Mouse (Mus musculus): ENCODE results near the gene Pard3. TPM values are rescaled to one million over a fixed set of nuclear protein-coding genes. Genes with fewer than 3 reads are reported as not detected.

Gene Pard3
- polyA plus RNA-seq, 1 experiment from 2014 or later, result 30.9 TPM

DNA sequence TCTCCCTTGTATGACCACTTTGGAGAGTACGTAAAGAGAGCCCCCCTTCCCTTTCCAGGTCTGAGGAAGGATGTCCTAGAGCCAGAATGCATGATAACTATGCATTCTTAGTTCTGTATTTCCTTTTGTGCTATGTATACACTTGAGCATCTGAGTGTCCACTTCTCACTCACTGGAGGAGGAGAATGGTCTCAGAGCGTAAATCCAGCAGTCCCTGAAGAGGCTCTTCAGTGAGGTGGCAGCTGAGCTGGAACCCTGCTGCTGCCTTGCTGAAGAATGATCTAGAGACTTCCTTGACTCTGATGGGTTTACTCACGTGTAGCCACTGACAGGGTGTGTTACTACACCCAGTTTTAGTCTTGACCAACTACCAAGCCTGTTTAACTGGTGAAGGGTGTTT lies 107.2 kb downstream of the Pard3 start:
- H3K27me3 ChIP-seq (ENCODE audit: control insufficient read depth, insufficient read depth, low read length), result no peaks in the 10 kb centered on the region
- H3K36me3 ChIP-seq (ENCODE audit: control insufficient read depth, insufficient read depth, low read length), result no peaks in the 10 kb centered on the region
- H3K27ac ChIP-seq (ENCODE audit: low read depth, low read length), result no peak overlapping the region
- no peaks in the 10 kb centered on the region for H3K4me1 ChIP-seq (replicated peaks; ENCODE audit: control insufficient read depth, insufficient read depth, low read length)
- H3K4me2 ChIP-seq (replicated peaks; ENCODE audit: low read depth, low read length), result no peak overlapping the region
- no peaks in the 10 kb centered on the region for H3K9me3 ChIP-seq (ENCODE audit: control insufficient read depth, low read length)
- no peak overlapping the region for H3K9ac ChIP-seq (ENCODE audit: low read depth, low read length)
- DNase-seq (ENCODE audit: low spot score), result no peak
- 89% methylated on average over 3 of the region's 3 CpGs for WGBS
- H3K4me3 ChIP-seq (ENCODE audit: low read depth, low read length), result no peak overlapping the region
- ATAC-seq (ENCODE audit: low FRiP score), result no peak

DNA sequence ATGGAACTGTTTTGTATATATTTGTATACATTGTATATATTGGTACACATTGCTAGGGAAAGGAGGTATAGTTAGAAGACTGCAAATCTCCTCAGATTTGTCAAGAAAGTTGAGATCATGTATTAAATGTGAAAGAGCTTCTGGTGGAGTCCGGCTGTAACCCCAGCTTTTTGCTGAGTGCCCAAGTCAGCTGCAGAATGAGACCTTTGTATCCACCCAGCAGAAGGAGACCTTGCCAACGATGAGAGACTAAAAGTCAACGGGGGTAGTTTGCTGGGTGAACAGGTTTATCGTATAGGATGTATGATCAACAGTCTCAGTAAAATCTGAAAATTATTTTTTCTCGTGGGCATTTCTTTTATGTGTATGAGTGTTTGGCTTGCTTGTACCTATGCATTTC lies 109.8 kb downstream of the Pard3 start:
- H3K4me2 ChIP-seq (replicated peaks; ENCODE audit: low read depth, low read length), result no peak overlapping the region
- no peaks in the 10 kb centered on the region for H3K9me3 ChIP-seq (ENCODE audit: control insufficient read depth, low read length)
- WGBS, result 90% methylated on average over 5 of the region's 5 CpGs
- no peaks in the 10 kb centered on the region for H3K4me1 ChIP-seq (replicated peaks; ENCODE audit: control insufficient read depth, insufficient read depth, low read length)
- H3K27ac ChIP-seq (ENCODE audit: low read depth, low read length), result no peak overlapping the region
- no peak overlapping the region for H3K9ac ChIP-seq (ENCODE audit: low read depth, low read length)
- H3K36me3 ChIP-seq (ENCODE audit: control insufficient read depth, insufficient read depth, low read length), result no peaks in the 10 kb centered on the region
- H3K4me3 ChIP-seq (ENCODE audit: low read depth, low read length), result no peak overlapping the region
- ATAC-seq (ENCODE audit: low FRiP score) (no peak), DNase-seq (ENCODE audit: low spot score) (no peak)
- no peaks in the 10 kb centered on the region for H3K27me3 ChIP-seq (ENCODE audit: control insufficient read depth, insufficient read depth, low read length)

- ATAC-seq (ENCODE audit: low FRiP score), result no peak
- 93% methylated on average over 6 of the region's 6 CpGs for WGBS
- H3K4me2 ChIP-seq (replicated peaks; ENCODE audit: low read depth, low read length), result no peak overlapping the region
These were observed 110.7 kb downstream of the Pard3 start for GRCm38 (mm10) chr8:127174411-127174810.

DNA sequence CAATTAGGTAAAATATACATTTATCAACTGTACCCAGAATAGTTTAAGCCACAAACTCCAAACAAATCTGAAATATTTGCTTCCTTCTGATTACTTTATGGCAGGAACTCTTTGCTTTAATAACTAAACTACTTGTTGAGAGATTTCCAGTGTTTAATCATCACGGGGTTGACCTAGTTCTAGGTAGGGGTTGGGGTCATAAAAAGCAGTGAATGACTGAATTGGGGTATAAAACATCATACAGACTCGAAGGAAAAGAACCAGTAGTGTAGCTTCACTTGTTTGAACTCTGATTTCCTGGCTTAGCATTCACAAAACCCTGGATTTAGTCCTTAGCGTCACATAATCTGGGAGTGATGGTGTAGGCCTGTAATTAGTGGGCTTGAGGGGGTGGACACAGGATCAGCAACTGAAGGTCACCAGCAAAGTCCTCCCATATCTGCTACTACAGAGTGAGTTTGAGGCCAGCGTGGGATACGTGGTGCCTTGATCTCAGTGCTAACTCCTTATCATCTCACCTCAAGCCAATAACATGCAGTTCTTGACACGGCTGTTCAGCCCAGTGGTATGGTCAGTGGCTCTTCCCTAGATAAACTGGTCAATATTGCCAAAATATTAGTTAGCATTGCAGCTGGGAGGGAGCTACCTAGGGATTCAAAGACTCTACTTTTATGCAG lies 111.6 kb downstream of the Pard3 start:
- ATAC-seq (ENCODE audit: low FRiP score), result no peak
- H3K27me3 ChIP-seq (ENCODE audit: control insufficient read depth, insufficient read depth, low read length), result no peaks in the 10 kb centered on the region

More at GRCm38 (mm10) chr8:127174411-127174810, 110.7 kb downstream of the Pard3 start:
- Histone ChIP-seq H3K9ac (ENCODE audit: low read depth, low read length) (no peak overlapping the region), H3K27me3 (ENCODE audit: control insufficient read depth, insufficient read depth, low read length) (no peaks in the 10 kb centered on the region), H3K4me1 (replicated peaks; ENCODE audit: control insufficient read depth, insufficient read depth, low read length) (no peaks in the 10 kb centered on the region), H3K27ac (ENCODE audit: low read depth, low read length) (no peak overlapping the region), H3K9me3 (ENCODE audit: control insufficient read depth, low read length) (no peaks in the 10 kb centered on the region), H3K36me3 (ENCODE audit: control insufficient read depth, insufficient read depth, low read length) (no peaks in the 10 kb centered on the region), H3K4me3 (ENCODE audit: low read depth, low read length) (no peak overlapping the region)
- DNase-seq (ENCODE audit: low spot score), result no peak

DNA sequence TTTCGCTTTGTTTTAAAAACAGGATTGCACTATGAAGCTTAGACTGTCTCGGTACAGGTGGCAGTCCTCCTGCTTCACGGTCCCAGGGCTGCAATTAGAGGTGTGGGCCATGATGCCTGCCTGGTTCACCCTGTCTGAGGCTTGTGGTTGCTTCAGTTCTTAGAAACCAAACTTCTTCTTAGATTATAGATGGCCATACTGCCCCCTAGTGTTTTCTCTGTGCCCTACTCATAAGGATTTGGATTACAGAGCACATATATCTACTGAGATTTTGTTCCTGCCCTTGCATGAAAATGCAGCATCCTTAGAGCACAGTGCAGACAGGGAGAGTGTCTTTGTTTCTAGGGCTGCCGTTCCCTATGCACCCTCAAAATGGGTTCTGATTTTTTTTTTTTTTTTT lies 114.9 kb downstream of the Pard3 start:
- no peak overlapping the region for H3K27ac ChIP-seq (ENCODE audit: low read depth, low read length)
- no peaks in the 10 kb centered on the region for H3K4me1 ChIP-seq (replicated peaks; ENCODE audit: control insufficient read depth, insufficient read depth, low read length)
- H3K4me2 ChIP-seq (replicated peaks; ENCODE audit: low read depth, low read length), result no peak overlapping the region
- ATAC-seq (ENCODE audit: low FRiP score), result peak; percentile 53; the same call in 1 of the 2 replicates
- no peak overlapping the region for H3K4me3 ChIP-seq (ENCODE audit: low read depth, low read length)
- peak; percentile 73 for DNase-seq (ENCODE audit: low spot score)
- H3K9ac ChIP-seq (ENCODE audit: low read depth, low read length), result no peak overlapping the region
- H3K27me3 ChIP-seq (ENCODE audit: control insufficient read depth, insufficient read depth, low read length), result no peaks in the 10 kb centered on the region
- H3K9me3 ChIP-seq (ENCODE audit: control insufficient read depth, low read length), result no peaks in the 10 kb centered on the region
- 62% methylated on average over 4 of the region's 4 CpGs for WGBS
- H3K36me3 ChIP-seq (ENCODE audit: control insufficient read depth, insufficient read depth, low read length), result no peaks in the 10 kb centered on the region

More for the DNA sequence above, 111.6 kb downstream of the Pard3 start:
- DNase-seq (ENCODE audit: low spot score), result no peak
- no peak overlapping the region for H3K27ac ChIP-seq (ENCODE audit: low read depth, low read length)
- no peaks in the 10 kb centered on the region for H3K4me1 ChIP-seq (replicated peaks; ENCODE audit: control insufficient read depth, insufficient read depth, low read length)
- H3K4me2 ChIP-seq (replicated peaks; ENCODE audit: low read depth, low read length), result no peak overlapping the region
- H3K4me3 ChIP-seq (ENCODE audit: low read depth, low read length), result no peak overlapping the region
- no peaks in the 10 kb centered on the region for H3K9me3 ChIP-seq (ENCODE audit: control insufficient read depth, low read length)
- H3K9ac ChIP-seq (ENCODE audit: low read depth, low read length), result no peak overlapping the region
- H3K36me3 ChIP-seq (ENCODE audit: control insufficient read depth, insufficient read depth, low read length), result no peaks in the 10 kb centered on the region
- WGBS, result 92% methylated on average over 6 of the region's 6 CpGs

GRCm38 (mm10) chr8:127181246-127181645 lies 117.6 kb downstream of the Pard3 start:
- DNase-seq (ENCODE audit: low spot score), result no peak
- 91% methylated on average over 3 of the region's 3 CpGs for WGBS
- H3K4me3 ChIP-seq (ENCODE audit: low read depth, low read length), result no peak overlapping the region
- no peaks in the 10 kb centered on the region for H3K36me3 ChIP-seq (ENCODE audit: control insufficient read depth, insufficient read depth, low read length)
- no peak overlapping the region for H3K27ac ChIP-seq (ENCODE audit: low read depth, low read length)
- no peaks in the 10 kb centered on the region for H3K4me1 ChIP-seq (replicated peaks; ENCODE audit: control insufficient read depth, insufficient read depth, low read length)
- H3K27me3 ChIP-seq (ENCODE audit: control insufficient read depth, insufficient read depth, low read length), result no peaks in the 10 kb centered on the region
- H3K9ac ChIP-seq (ENCODE audit: low read depth, low read length), result no peak overlapping the region
- no peaks in the 10 kb centered on the region for H3K9me3 ChIP-seq (ENCODE audit: control insufficient read depth, low read length)
- ATAC-seq (ENCODE audit: low FRiP score), result no peak
- no peak overlapping the region for H3K4me2 ChIP-seq (replicated peaks; ENCODE audit: low read depth, low read length)

DNA sequence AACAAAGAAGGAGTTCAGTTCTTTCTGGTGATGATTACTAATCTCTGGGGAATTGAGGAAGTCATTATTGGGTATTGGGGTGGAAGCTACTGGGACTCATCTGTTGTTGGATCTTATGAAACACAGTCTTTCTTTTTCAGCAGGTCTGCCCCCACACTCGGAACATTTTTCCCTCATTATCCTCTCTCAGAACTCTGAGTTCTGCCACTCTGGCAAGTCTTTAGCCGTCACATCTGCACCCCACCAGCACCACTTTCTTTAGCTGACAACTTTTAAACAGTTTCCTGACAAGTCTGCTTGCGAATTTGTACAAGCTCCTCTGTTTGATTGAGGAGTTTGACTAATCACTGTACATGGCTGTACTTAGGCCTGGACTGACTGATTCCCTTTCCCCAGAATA lies 118.4 kb downstream of the Pard3 start:
- 81% methylated on average over 3 of the region's 3 CpGs for WGBS
- Histone ChIP-seq H3K27me3 (ENCODE audit: control insufficient read depth, insufficient read depth, low read length) (no peaks in the 10 kb centered on the region), H3K4me1 (replicated peaks; ENCODE audit: control insufficient read depth, insufficient read depth, low read length) (no peaks in the 10 kb centered on the region), H3K36me3 (ENCODE audit: control insufficient read depth, insufficient read depth, low read length) (no peaks in the 10 kb centered on the region), H3K9me3 (ENCODE audit: control insufficient read depth, low read length) (no peaks in the 10 kb centered on the region), H3K4me3 (ENCODE audit: low read depth, low read length) (no peak overlapping the region), H3K4me2 (replicated peaks; ENCODE audit: low read depth, low read length) (no peak overlapping the region), H3K9ac (ENCODE audit: low read depth, low read length) (no peak overlapping the region), H3K27ac (ENCODE audit: low read depth, low read length) (no peak overlapping the region)
- no peak for ATAC-seq (ENCODE audit: low FRiP score)
- DNase-seq (ENCODE audit: low spot score), result no peak

DNA sequence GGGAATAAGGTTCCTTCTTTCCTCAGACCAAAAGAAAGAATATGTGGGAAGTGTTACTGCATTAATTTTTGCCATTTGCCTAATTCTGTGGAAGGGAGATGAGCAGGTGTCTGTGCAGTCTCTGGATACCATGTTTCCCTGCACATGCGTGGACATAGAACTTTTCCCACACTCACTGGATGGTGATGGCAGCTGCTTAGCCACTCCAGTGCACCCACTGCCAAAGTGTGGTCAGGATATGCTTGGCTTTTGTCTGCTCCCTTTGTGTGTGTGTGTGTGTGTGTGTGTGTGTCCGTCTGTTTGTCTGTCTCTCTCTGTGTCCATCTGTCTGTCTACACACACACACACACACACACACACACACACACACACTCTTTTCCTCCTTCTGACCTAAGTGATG lies 119.8 kb downstream of the Pard3 start:
- Histone ChIP-seq H3K36me3 (ENCODE audit: control insufficient read depth, insufficient read depth, low read length) (no peaks in the 10 kb centered on the region), H3K4me2 (replicated peaks; ENCODE audit: low read depth, low read length) (no peak overlapping the region), H3K27ac (ENCODE audit: low read depth, low read length) (no peak overlapping the region), H3K27me3 (ENCODE audit: control insufficient read depth, insufficient read depth, low read length) (no peaks in the 10 kb centered on the region), H3K9ac (ENCODE audit: low read depth, low read length) (no peak overlapping the region), H3K4me1 (replicated peaks; ENCODE audit: control insufficient read depth, insufficient read depth, low read length) (no peaks in the 10 kb centered on the region), H3K4me3 (ENCODE audit: low read depth, low read length) (no peak overlapping the region), H3K9me3 (ENCODE audit: control insufficient read depth, low read length) (no peaks in the 10 kb centered on the region)
- ATAC-seq (ENCODE audit: low FRiP score) (no peak), DNase-seq (ENCODE audit: low spot score) (no peak)
- WGBS, result 75% methylated on average over 2 of the region's 2 CpGs

DNA sequence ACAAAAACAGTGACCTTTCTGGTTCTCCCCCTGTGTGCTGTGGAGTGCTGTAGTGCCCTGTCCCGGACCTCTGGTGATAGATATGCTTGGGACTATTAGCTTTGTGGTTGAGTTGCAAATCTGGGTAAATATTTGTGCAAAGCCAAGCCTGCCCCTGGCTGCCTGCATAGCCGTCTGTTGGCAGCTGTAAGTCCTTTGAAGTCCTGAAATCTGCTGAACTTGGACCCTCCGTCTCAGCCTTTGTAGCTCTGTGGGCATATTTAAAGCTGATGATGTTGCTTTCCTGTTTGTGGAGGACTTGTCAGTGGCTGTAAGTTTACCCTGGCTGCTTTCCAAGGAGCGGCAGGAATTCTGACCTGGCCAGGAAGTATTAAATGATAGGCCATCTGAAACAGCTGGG lies 120.3 kb downstream of the Pard3 start:
- H3K36me3 ChIP-seq (ENCODE audit: control insufficient read depth, insufficient read depth, low read length), result no peaks in the 10 kb centered on the region
- H3K4me1 ChIP-seq (replicated peaks; ENCODE audit: control insufficient read depth, insufficient read depth, low read length), result no peaks in the 10 kb centered on the region
- H3K9ac ChIP-seq (ENCODE audit: low read depth, low read length), result no peak overlapping the region
- no peak overlapping the region for H3K27ac ChIP-seq (ENCODE audit: low read depth, low read length)
- no peaks in the 10 kb centered on the region for H3K9me3 ChIP-seq (ENCODE audit: control insufficient read depth, low read length)
- no peaks in the 10 kb centered on the region for H3K27me3 ChIP-seq (ENCODE audit: control insufficient read depth, insufficient read depth, low read length)
- ATAC-seq (ENCODE audit: low FRiP score) (no peak), DNase-seq (ENCODE audit: low spot score) (no peak)
- 58% methylated on average over 4 of the region's 4 CpGs for WGBS
- H3K4me3 ChIP-seq (ENCODE audit: low read depth, low read length), result no peak overlapping the region
- H3K4me2 ChIP-seq (replicated peaks; ENCODE audit: low read depth, low read length), result no peak overlapping the region
